Mouse (Mus musculus) limb, embryonic 14.5 days (tissue): ENCODE results near the gene Gm28048. TPM values are rescaled to one million over a fixed set of nuclear protein-coding genes. Genes with fewer than 3 reads are reported as not detected.

Experiments used
- ATAC-seq: fragments of 200-750 bp; cut with Nextera tagmentation; 2 replicates; pipeline ENCODE4 v1.8.0; 2017; ENCODE audit warnings: low read depth, moderate number of reproducible peaks, moderate TSS enrichment; ENCODE audit not compliant: low FRiP score
- DNase-seq: peaks from one replicate; pipeline ENCODE4 v3.0.0-alpha.2; 2015; ENCODE audit warnings: low spot score
- H3K27ac ChIP-seq: fragments of 300-500 bp; sonication (generic); replicated peaks from 2 replicates; pipeline ENCODE4 v1.5.1; 2014; ENCODE audit warnings: low read depth, mild to moderate bottlenecking, low read length, moderate library complexity, mixed read lengths
- H3K27me3 ChIP-seq: fragments of 300-500 bp; sonication (generic); 2 replicates; pipeline ENCODE4 v1.6.1; 2014; ENCODE audit warnings: low read length, mixed read lengths; ENCODE audit not compliant: control insufficient read depth, insufficient read depth
- H3K36me3 ChIP-seq: fragments of 300-500 bp; sonication (generic); 2 replicates; pipeline ENCODE4 v1.6.1; 2014; ENCODE audit warnings: mild to moderate bottlenecking, low read length, moderate library complexity, mixed read lengths; ENCODE audit not compliant: control insufficient read depth, insufficient read depth
- H3K4me1 ChIP-seq: fragments of 300-500 bp; sonication (generic); 2 replicates; pipeline ENCODE4 v1.6.1; 2014; ENCODE audit warnings: antibody characterized with exemption, low read length, mixed read lengths; ENCODE audit not compliant: control insufficient read depth, insufficient read depth
- H3K4me2 ChIP-seq: fragments of 300-500 bp; sonication (generic); replicated peaks from 2 replicates; pipeline ENCODE4 v1.6.1; 2014; ENCODE audit warnings: low read depth, mild to moderate bottlenecking, low read length, moderate library complexity; ENCODE audit not compliant: severe bottlenecking
- H3K4me3 ChIP-seq: fragments of 300-500 bp; sonication (generic); replicated peaks from 2 replicates; pipeline ENCODE4 v1.5.1; 2014; ENCODE audit warnings: low read length
- H3K9ac ChIP-seq: fragments of 300-500 bp; sonication (generic); 2 replicates; pipeline ENCODE4 v1.6.1; 2014; ENCODE audit warnings: mild to moderate bottlenecking, low read depth, low read length, moderate library complexity; ENCODE audit not compliant: severe bottlenecking
- H3K9me3 ChIP-seq: fragments of 300-500 bp; sonication (generic); 2 replicates; pipeline ENCODE4 v1.6.1; 2016; ENCODE audit warnings: low read length; ENCODE audit not compliant: control insufficient read depth
- POLR2A ChIP-seq: fragments of 200-500 bp; IDR thresholded peaks from 2 replicates; pipeline ENCODE4 v1.8.0; 2012; ENCODE audit warnings: inconsistent platforms, mild to moderate bottlenecking, moderate library complexity, borderline replicate concordance; ENCODE audit not compliant: insufficient read depth, insufficient read length; ENCODE audit errors: extremely low read depth
- WGBS: fragments of 180-500 bp; shearing (Covaris S2); extraction: QIAGEN DNeasy Blood & Tissue Kit; methylation state at CpG from one replicate; pipeline ENCODE4 v1.1.7; 2014; 5-methylcytosine and 5-hydroxymethylcytosine counted together
- polyA plus RNA-seq, 2 experiments: library from polyadenylated mRNA; depleted of rRNA in 1 of 2; stranded (reverse) in 1 of 2; unstranded in 1 of 2; fragments of >200 nt; fragmentation: Nextera tagmentation in 1 of 2; extraction: Ambion mirVana in 1 of 2; gene quantifications; 2 replicates each; pipeline versions ENCODE4 v1.2.1 to v1.2.3; 2012 to 2014

Gene Gm28048
- polyA plus RNA-seq, 2 experiments = 2.4 to 10.4 TPM

- no peak for ATAC-seq
- no peaks in the 10 kb centered on the region for H3K36me3 ChIP-seq
- no peak overlapping the region for H3K9ac ChIP-seq
- no peaks in the 10 kb centered on the region for H3K27me3 ChIP-seq
- TF ChIP-seq POLR2A = no peak
- no peaks in the 10 kb centered on the region for H3K9me3 ChIP-seq
- WGBS = 93% methylated on average over 10 of the region's 10 CpGs
- H3K27ac ChIP-seq = no peak overlapping the region
- no peak for DNase-seq
- H3K4me2 ChIP-seq = no peak overlapping the region
- H3K4me1 ChIP-seq = no peaks in the 10 kb centered on the region; the same call in 1 of the 2 replicates
- H3K4me3 ChIP-seq = no peak overlapping the region
These were observed 145.6 kb downstream of the Gm28048 start for GRCm38 (mm10) chr11:22836269-22836668.

DNA sequence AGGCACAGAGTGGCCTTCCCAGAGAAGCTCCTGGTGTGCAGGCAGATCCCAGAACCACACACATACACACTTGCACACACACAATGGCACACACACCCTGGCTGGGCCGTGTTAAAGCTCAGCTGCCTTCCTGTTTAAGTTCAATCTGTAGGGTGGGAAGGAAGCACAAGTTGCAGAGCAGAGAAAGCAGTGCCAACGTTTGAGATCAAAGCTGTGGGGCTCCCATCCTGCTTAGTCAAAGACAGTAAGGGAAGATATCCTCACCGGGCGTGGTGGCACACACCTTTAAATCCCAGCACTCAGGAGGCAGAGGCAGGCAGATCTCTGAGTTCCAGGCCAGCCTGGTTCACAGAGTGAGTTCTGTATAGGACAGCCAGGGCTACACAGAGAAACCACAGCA is 149.3 kb downstream of the Gm28048 start:
- no peak overlapping the region for H3K9ac ChIP-seq
- H3K4me2 ChIP-seq = no peak overlapping the region
- no peak overlapping the region for H3K27ac ChIP-seq
- no peaks in the 10 kb centered on the region for H3K36me3 ChIP-seq
- no peak for TF ChIP-seq POLR2A
- H3K9me3 ChIP-seq = no peaks in the 10 kb centered on the region
- ATAC-seq (no peak), DNase-seq (no peak)
- 81% methylated on average over 4 of the region's 4 CpGs for WGBS
- 0 out of 2 replicates have a peak, but pooled peaks cover 3% of the 10 kb centered on the region for H3K4me1 ChIP-seq
- H3K4me3 ChIP-seq = no peak overlapping the region
- H3K27me3 ChIP-seq = no peaks in the 10 kb centered on the region

DNA sequence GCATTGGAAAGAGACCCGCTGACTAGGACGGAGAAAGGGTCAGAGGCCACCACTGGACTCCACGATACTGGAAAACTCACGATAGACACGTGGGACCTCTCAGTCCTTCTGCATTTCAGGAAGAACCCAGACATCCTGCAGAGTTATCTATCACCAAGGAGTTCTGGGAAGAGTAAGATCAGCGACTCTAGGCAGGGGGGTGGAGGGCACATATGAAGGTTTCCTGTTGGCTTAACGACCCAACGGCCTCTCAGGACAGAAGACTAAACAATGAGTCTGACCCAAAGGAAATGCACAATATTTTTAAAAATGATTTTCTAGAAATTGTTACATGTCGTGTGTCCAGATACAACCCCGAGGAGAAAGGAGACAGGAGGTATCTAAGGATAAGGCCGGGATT is 150.0 kb downstream of the Gm28048 start:
- Histone ChIP-seq H3K9me3 (no peaks in the 10 kb centered on the region), H3K4me2 (no peak overlapping the region), H3K27ac (no peak overlapping the region), H3K4me3 (no peak overlapping the region), H3K4me1 (0 out of 2 replicates have a peak, but pooled peaks cover 3% of the 10 kb centered on the region), H3K27me3 (no peaks in the 10 kb centered on the region), H3K9ac (no peak overlapping the region), H3K36me3 (no peaks in the 10 kb centered on the region)
- no peak for TF ChIP-seq POLR2A
- ATAC-seq = no peak
- no peak for DNase-seq
- 86% methylated on average over 11 of the region's 11 CpGs for WGBS

DNA sequence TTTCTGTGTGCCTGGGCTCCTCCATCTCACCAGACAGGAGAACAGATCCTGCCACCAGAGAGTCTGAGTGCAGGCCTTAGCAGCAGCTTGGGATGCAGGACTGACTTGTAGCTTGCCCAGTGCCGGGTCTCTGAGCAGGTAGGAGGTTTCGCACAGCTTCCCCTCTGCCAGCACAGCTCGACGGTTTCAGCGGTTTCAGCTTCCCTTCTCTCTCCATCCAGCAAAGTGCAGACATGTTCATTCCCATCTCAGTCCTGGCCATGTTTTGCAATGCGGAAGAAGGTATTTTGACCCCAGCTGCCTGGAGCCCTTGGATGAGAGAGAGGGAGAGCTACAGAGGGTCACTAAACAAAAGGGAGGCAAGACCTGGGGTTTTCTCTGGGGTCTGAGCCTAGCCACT is 151.2 kb downstream of the Gm28048 start:
- H3K9ac ChIP-seq = no peak overlapping the region
- H3K27me3 ChIP-seq = no peaks in the 10 kb centered on the region
- no peak for TF ChIP-seq POLR2A
- H3K9me3 ChIP-seq = no peaks in the 10 kb centered on the region
- no peaks in the 10 kb centered on the region for H3K36me3 ChIP-seq
- 0 out of 2 replicates have a peak, but pooled peaks cover 3% of the 10 kb centered on the region for H3K4me1 ChIP-seq
- DNase-seq (no peak), ATAC-seq (no peak)
- no peak overlapping the region for H3K27ac ChIP-seq
- H3K4me3 ChIP-seq = no peak overlapping the region
- 71% methylated on average over 6 of the region's 6 CpGs for WGBS
- H3K4me2 ChIP-seq = no peak overlapping the region

GRCm38 (mm10) chr11:22830179-22830611 is 151.7 kb downstream of the Gm28048 start:
- no peaks in the 10 kb centered on the region for H3K27me3 ChIP-seq
- no peak for DNase-seq
- H3K9me3 ChIP-seq = no peaks in the 10 kb centered on the region
- ATAC-seq = no peak
- no peak overlapping the region for H3K27ac ChIP-seq
- H3K9ac ChIP-seq = no peak overlapping the region
- 0 out of 2 replicates have a peak, but pooled peaks cover 3% of the 10 kb centered on the region for H3K4me1 ChIP-seq
- no peaks in the 10 kb centered on the region for H3K36me3 ChIP-seq
- no peak overlapping the region for H3K4me2 ChIP-seq
- no peak overlapping the region for H3K4me3 ChIP-seq
- no peak for TF ChIP-seq POLR2A
- 56% methylated on average over 5 of the region's 5 CpGs for WGBS
